Mouse (Mus musculus) gastrocnemius, postnatal 14 days (tissue): ENCODE measurements at regions not wholly inside any gene's neighbourhood (a gene's known extent, or its start where the extent isn't known, plus 50 kb on each side); places are given as distances from the start of the nearest gene placed in this dataset.
A peak's percentile ranks its signal among the peaks of the same experiment; 100 is the strongest.

Experiments
- DNase-seq: peaks from one replicate; pipeline ENCODE4 v3.0.0; 2021; ENCODE audit warnings: mixed read lengths
- intact Hi-C: fragments of 180-260 bp; cut with DNase I; formaldehyde crosslinking; loops from one replicate; pipeline ENCODE4 v1.15.1; 2025; ENCODE audit warnings: low total_unique reads

DNA sequence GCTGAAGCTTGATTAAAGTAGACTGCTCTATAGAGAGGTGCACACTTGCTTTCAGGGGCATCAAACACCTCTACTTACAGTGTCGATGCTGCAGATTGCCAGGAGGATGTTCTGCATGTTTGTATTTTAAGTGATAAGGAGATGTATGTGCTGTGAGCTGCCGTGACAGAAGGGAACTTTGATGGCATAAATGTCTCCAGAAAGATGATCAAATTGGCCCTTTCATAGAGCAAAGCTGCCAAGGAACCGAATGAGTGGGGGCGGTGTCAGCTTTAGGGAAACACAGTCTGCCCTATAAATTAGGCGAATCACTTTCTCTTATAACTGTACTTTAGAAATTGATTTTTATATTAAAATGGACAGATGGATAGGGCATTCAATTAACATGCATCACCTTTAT is 367.3 kb upstream of the Acvr2a start:
- DNase-seq, result no peak
- intact Hi-C loops, result no loop called here

DNA sequence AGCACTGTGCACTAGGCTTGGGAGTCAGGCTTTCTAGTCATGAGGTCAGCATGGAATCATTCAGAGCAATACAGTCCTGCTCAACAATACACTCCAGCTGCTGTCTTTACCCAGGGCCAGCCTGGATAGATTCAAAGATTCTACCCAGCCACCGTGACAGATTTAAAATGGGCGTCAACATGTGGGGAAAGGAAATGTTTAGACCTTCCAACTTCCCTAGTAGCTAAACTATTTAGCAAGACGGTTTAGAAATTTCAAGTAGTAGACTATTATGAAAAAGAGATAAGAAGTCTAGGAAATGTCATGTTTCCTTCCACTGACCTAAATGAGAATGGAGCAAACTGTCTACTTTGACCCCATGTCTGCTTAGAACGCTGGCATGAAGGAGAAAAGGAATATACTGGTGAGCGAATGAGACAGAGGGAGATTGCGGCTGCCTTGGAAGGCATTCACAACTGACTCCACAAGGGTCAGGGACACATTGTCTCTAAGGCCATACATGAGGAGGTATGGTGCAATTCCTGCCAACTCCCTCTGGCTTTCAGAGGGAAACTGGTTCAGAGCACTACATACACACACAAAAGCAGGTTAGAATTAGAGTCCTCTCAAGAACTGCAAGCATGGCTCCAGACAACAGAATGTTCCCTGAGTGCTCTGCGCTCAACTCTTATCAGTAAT is 364.6 kb upstream of the Acvr2a start:
- DNase-seq, result no peak
- intact Hi-C loops, result no loop called here

DNA sequence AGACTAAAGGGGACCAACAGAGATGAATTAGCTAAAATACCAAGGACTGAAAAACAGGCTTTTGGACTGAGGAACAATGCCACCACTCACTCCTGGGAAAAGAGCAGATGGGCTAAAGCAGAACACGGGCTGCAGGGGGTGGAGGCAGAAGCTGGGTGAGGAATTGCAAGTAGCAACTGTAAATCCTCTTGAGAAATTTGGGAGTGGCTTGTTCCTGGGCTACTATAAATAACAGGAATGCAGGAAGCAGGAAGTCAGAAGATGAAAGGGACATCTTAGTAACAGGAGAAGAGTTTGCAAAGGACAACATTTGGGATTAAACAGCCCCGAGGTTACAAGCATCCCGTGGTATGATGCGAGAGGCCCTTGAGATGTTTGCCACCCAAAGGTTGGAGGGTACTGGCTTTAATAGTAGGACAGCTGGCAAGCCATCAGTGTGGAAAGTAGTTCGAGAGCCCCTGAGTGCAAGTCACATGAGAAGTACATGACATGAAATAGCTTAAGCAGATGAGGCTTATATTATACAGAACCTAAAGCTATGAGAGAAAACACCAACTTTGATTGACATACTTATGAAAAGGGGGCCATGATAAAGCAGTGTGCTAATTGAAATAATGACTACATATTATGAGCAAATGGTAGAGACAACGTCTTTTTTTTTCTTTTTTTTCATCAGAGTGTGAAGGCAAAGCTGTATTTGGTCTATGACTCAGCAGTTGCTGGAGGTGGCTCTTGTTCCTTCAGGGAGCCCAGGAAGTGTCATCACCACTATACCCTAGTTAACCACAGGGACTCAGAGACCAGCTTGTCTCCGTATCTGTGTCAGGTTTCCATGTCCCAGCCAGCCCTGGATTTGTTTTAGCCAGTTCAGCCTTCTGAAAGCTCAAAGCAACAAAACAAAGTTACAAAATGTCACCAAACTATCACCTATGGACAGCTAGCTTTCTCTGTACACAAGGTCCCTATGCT is 357.6 kb upstream of the Acvr2a start:
- intact Hi-C loops, result no loop called here
- DNase-seq, result no peak

DNA sequence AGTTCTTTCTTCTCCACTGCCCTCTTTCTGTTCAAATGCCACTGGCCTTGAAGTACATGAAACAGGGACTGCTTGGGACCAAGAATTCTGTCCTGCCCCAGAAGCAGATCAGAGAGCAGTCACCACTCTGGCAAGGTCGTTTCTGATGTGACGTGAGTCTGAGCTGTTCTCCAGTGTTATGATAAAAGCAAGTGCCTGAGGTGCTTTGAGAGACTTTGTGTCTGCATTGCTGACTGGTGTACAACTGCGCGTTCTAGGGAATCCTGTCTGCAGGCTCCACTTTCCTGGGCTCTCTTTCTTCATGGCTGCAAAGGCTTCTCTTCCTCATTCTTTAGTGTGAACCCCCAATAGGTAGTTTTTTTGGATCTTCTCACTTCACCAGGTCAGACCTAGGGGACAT is 356.8 kb upstream of the Acvr2a start:
- intact Hi-C loops, result no loop called here
- no peak for DNase-seq

DNA sequence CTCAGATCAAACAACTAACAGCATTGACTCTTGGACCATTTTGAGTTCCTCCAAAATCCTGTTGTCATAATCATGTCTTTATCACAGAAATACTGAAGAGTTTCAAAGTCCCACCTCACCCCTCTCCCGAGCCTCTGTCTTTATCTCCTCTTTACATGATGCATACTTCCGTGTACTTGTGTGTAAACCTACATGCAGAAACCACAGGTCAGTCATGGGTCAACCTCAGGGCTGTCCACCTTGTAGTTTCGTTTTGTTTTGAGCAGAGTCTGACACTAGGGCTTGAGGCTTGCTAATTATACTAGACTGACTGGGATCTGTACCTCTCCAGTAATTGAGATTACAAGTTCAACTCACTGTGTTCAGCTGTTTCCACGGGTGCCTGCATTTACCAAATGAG is 348.4 kb upstream of the Acvr2a start:
- DNase-seq, result no peak
- intact Hi-C loops, result no loop called here

DNA sequence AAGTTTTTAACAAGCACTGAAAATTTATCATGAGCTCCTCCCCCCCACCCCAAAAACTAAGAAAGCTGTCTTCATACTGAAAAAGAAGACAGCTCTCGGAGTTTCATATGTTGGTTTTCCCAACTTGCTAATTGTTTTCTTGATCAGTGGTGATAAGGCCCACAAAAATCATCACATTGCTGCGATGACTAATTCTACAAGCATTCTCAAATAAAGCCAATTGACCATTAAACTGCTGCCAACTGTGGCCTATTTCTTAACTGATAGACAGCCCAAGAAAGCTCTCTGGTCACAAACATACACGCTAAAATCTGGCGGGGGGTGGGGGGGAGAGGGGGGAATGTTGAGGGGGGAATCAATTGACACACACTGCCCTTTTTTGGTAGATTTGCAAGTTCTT is 345.0 kb upstream of the Acvr2a start:
- intact Hi-C loops, result no loop called here
- DNase-seq, result no peak

DNA sequence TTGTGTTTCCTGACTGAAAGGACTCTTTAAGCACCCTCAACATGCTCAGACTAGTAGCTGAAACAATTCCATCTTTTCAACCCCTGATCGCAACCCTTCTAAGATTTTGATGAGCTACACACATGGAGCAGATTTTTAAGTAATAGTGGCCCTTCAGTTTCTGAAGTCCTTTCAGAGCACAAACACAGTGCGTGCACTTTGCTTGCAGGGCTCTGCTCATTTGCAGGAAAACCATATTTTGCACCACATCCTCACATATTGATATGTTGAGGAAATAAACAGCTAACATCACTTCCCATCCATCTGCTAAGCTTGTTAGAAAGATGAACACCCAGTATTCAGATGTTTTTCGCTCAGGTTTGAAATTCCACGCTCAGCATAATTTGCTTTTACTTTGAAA is 344.6 kb upstream of the Acvr2a start:
- DNase-seq, result no peak
- intact Hi-C loops, result no loop called here

DNA sequence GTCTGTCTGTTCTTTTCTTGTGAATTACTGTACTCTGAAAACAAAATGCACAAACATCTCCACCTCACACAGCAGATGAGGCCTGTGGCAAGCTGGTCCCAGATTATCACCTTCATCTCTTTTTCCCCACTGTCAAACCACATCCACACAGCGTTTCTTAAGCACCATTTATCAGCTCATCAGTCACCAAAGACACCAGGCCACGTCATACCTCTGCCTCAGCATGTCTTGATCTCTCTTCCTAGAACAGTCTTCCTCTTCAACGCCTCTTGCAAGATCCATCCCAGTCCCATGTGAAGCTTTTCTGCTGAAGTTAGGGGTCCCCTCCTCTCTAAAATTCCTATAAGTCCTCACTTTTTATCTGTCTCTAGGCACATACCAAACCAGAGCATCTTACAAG is 340.8 kb upstream of the Acvr2a start:
- intact Hi-C loops, result no loop called here
- DNase-seq, result no peak

DNA sequence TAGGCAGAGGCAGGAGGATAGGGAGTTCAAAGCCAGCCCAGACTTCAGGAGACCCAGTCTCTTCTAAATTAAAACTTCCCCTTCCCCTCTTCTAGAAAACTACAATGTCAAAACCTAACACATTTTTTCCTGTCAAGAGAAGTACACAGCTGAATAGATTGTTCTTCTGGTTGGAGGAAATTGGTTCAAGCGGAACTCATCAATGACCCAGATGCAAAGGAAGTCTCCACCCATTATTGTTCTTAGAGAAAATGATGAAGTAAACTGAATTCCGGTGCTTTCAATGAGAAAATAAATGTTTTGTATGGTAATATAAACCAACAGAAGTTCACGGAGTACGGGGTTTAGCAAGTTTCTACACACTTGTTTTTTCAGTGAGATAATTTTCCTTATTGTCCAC is 339.3 kb upstream of the Acvr2a start:
- DNase-seq, result no peak
- intact Hi-C loops, result no loop called here

DNA sequence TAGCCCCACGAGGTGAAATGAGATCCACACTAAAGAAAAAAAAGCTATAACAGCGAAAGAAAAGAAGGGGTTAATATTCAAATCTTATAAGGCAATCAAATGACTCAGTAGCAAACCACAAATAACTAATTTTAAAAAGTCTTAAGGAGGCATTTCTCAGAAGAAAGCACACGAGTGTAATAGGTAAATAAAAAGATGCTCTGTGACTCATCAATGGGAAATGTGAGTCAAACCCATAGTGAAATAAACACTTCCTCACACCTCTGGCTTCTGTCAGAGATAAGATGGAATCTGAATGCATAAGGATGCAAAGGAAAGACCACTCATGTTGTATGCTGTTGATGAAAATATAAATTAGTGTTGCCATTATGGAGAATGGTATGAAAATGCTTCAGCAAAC is 337.1 kb upstream of the Acvr2a start:
- no peak for DNase-seq
- intact Hi-C loops, result no loop called here

DNA sequence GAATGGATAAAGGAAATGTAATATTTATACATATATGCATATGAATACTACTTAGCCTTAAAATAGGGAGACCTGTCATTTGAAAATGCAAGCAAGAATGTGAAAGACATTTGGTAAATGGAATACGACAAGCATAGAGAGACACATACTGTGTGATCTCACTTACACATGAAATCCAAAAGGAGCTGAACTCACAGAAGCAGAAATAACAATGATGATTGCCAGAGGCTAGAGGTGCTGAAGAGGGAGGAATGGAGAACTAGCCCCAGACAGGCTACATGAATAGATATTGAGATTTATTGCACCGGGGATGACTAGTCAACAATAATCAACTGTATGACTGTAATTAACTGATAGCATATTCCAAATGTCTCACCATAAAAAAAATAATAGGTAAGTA is 336.6 kb upstream of the Acvr2a start:
- intact Hi-C loops, result no loop called here
- DNase-seq, result no peak

DNA sequence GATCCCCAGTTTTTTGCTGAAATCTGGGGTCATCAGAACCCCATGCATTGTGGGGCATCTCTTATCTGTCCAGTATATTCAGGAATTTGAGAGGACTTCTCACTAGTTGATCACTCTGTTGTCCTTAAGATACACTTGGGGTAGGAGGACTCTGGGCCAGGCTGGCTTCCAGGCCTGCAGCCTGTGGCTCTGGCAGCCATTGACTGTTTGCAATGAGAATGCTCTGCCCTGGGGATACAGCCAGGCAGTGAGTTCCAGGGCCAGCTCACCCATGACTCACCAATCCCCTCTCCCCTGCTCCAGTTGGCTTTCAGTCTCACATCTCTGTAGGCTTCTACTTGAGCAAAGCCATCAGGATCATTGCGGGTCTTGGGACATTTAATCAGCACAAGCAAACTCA is 334.3 kb upstream of the Acvr2a start:
- DNase-seq, result peak; percentile 48

DNA sequence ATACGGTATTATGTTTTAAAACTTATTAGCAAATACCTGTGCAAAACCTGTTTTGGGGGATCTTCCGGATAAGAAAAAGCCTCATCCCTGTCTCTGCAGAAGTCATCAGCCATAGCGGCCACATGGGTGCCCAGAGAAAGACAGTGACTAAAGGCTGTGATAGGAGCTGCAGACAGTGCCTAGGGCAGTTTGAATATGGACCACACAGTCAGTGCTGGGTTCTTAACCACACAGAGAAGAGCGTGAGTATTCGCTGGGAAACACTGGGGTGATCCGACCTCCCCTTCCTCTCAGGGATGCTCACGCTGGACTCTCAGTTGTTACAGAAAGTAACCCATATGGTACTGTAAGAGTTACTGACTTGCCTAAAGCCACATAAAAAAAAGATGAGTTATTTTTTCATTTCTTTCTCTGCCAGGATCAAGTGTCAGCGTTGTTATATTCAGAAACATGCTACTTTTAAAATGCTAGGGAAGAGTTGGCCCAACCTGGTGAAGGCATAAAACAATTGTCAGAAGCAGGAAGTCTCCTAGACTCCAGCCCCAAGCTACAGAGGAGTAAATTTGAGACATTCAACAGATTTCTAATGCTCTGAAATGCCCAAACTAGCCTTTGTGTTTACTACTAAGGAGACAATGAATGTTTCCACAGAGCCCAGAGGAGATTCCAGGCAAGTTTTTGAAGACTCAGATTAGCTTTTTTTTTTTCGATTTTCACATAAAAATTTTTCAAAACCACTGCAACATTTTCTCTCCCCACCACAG is 333.3 kb upstream of the Acvr2a start:
- DNase-seq, result no peak
- intact Hi-C loops, result no loop called here

More for the DNA sequence above, 334.3 kb upstream of the Acvr2a start:
- intact Hi-C loops, result no loop called here

DNA sequence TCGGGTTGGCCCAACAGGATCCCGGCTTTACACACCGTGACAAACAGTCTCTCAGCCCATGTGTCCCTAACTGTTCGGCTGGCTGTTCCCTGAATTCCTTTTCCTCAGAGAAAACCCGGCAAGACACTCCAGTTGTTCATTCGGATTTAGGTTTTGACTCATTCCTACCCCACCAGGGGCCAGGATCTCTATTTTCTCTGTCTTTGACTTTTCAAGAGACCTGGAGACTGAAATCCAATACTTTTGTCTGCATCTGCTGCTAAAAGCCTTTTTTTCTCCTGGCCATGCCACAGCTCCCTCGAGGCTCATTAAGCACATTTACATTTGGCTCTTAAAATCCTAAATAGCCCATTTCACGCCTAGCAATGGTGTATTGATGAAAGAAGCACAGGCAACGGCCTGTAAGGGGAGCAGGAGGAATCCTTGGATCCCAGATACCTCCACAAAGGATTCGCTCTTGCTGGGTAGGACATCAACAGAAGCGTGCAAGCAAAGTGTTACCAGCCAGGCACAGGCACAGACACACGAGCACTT is 332.6 kb upstream of the Acvr2a start:
- no peak for DNase-seq
- intact Hi-C loops, result no loop called here

DNA sequence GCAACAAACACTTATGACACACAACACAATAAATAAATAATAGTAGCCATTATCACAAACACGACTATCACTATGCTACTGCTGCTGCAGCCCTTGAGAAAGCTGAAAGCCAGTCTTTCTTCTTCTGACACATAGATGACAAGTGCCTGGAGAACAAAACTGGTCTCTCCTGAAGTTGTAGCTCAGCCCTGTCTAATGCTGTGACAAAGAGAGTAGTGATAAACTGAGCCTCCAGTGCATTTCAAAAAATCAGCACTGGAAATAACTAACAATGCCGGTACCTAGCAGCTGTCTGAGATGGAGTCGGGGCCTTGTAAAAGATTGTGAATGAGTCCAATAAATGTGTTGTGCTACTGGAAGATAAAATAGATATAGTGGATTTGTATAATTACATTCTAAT is 320.3 kb upstream of the Acvr2a start:
- DNase-seq, result no peak
- intact Hi-C loops, result no loop called here

DNA sequence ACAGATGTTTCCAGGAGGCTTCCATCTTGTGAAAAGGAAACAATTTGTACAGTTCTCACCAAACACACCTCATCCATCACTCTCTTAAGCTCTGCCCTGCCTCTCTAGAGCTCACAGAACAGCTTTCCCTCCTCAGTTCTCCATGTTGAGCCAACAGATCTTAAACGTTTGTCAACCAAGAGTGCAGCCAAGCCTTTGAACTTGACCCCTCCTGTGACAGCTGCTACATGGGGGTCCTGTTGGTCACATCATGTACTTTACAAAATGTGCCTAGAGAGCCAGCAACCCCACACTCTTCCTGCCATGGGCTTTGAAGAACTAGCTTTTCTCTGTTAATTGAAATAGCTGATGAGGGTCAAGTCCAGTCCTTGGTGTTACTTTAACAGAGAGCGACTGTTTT is 319.8 kb upstream of the Acvr2a start:
- intact Hi-C loops, result no loop called here
- no peak for DNase-seq

DNA sequence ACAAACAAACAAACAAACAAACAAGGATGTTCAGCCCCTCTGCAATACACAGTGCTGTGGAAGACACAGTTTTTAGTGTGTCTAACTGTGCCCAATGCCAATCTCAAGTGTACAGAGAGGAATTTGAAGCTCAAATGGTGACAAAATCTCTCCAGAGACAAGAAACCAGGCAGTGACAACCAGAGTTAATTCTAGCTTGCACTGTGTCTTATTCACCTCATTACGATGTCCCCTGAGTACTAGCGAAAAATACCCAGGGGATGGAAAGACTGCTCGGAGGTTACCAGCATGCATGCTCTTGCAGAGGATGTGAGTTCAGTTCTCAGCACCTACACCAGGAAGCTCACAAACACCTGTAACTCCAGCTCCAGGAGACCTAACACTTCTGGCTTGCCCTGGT is 319.3 kb upstream of the Acvr2a start:
- no peak for DNase-seq

DNA sequence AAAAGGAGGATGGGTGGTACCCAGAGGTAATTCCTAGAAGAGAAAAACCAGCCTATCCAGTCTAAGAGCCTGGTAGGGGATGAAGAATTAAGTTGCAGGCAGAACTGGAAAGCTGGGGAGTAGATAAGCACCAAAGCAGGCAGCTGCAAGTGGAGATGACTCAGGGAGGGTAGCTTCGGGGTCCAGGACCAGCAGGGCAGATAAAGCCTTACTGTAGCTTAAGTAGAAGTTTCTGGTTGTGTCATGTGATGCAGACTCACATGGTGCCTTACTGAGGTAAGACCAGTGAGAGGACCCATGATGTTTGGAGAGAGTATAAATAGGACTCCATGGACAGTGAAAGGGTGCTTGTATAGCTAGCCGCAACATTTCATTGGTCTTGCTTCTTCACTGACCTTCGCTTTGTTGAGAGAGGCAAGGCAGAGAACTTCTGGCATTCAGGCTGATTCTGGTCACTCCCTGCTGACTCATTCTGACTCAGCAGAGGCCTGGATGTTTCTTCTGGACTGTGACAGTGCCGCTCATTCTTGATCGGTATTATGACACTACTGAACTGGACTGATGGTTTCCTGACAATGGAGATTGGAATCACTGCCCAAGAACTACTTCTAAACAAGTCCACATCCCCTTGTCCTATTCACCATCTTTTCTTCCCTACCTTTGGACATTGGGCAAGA is 315.7 kb upstream of the Acvr2a start:
- intact Hi-C loops, result no loop called here
- no peak for DNase-seq

More for the DNA sequence above, 319.3 kb upstream of the Acvr2a start:
- intact Hi-C loops, result no loop called here

DNA sequence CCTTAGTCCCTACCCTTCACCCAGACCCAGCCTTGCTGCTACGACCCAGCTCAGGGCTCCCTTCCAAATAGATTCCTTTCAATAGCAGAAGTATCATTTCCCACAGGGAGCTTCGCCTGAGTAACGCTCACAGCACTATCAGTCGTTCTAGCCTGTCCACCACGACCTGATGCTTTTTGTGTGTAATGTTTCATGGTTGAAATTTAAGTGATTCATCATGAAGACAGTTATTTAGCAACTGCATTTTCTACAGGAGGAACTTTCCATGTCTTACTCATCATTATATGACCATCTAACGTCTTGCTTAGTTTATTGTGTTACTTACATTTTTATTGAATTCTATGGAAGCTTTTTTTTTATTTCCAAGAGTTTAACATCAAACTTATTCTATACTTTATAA is 314.5 kb upstream of the Acvr2a start:
- intact Hi-C loops, result no loop called here
- DNase-seq, result no peak

DNA sequence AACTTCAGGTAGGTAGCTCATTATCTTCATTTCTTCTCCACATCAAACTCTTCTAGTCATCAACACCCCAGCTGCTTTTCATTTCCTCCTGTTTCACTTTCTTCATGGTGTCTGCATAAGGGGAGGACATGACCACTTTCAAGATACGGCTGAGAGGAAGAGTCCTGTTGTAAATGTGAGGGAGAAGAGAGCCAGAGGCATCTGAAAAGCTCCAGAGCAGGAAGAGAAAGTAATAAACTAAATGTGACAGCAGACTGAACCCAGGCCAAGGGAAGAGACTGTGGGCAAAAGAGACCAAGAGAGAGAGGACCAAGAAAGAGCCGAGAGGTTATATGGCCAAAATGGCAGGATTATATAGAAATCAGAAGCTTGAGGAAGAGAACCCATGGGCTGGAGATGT is 312.5 kb upstream of the Acvr2a start:
- intact Hi-C loops, result no loop called here
- no peak for DNase-seq
